Mouse (Mus musculus) E14TG2a.4 (cell line): ENCODE results near the gene Rictor.

ENCODE experiments used
- CTCF ChIP-seq: conservative IDR thresholded peaks from 2 replicates; pipeline ENCODE4 v1.5.1; 2014; ENCODE audit warnings: low read length
- NANOG ChIP-seq: IDR thresholded peaks from 2 replicates; pipeline ENCODE4 v1.6.1; 2014; ENCODE audit warnings: borderline replicate concordance, low read length, mixed read lengths
- POU5F1 ChIP-seq: IDR thresholded peaks from 2 replicates; pipeline ENCODE4 v1.6.1; 2014; ENCODE audit warnings: low read length, borderline replicate concordance

GRCm38 (mm10) chr15:6666072-6666471 lies 42.1 kb upstream of the Rictor start:
- TF ChIP-seq CTCF: no peak
- TF ChIP-seq POU5F1: no peak
- TF ChIP-seq NANOG: no peak
